Mouse (Mus musculus) midbrain, postnatal 0 days (tissue): Measurements from ENCODE around the gene Hbb-y. TPM values are rescaled to one million over a fixed set of nuclear protein-coding genes. Genes with fewer than 3 reads are reported as not detected.

ENCODE experiments used
- ATAC-seq: fragments of 200-750 bp; cut with Nextera tagmentation; 2 replicates; pipeline ENCODE4 v1.8.0; 2017; ENCODE audit warnings: moderate number of reproducible peaks, mild to moderate bottlenecking, moderate TSS enrichment, moderate library complexity; ENCODE audit not compliant: low FRiP score
- DNase-seq: peaks from one replicate; pipeline ENCODE4 v3.0.0-alpha.2; 2015; ENCODE audit warnings: low spot score
- H3K27ac ChIP-seq: fragments of 300-500 bp; sonication (generic); 2 replicates; pipeline ENCODE4 v1.5.1; 2014; ENCODE audit warnings: low read depth, mild to moderate bottlenecking, low read length, mixed read lengths
- H3K27me3 ChIP-seq: fragments of 300-500 bp; sonication (generic); 2 replicates; pipeline ENCODE4 v1.6.1; 2014; ENCODE audit warnings: low read length, control low read depth, mixed read lengths; ENCODE audit not compliant: insufficient read depth
- H3K36me3 ChIP-seq: fragments of 300-500 bp; sonication (generic); 2 replicates; pipeline ENCODE4 v1.6.1; 2014; ENCODE audit warnings: low read length, control low read depth, mixed read lengths; ENCODE audit not compliant: insufficient read depth
- H3K4me1 ChIP-seq: fragments of 300-500 bp; sonication (generic); 2 replicates; pipeline ENCODE4 v1.6.1; 2014; ENCODE audit warnings: mild to moderate bottlenecking, control low read depth, antibody characterized with exemption, low read length, mixed read lengths; ENCODE audit not compliant: insufficient read depth
- H3K4me2 ChIP-seq: fragments of 300-500 bp; sonication (generic); 2 replicates; pipeline ENCODE4 v1.6.1; 2014; ENCODE audit warnings: low read depth, mild to moderate bottlenecking, low read length, mixed read lengths; ENCODE audit not compliant: poor library complexity, severe bottlenecking
- H3K4me3 ChIP-seq: fragments of 300-500 bp; sonication (generic); 2 replicates; pipeline ENCODE4 v1.5.1; 2014; ENCODE audit warnings: low read depth, mild to moderate bottlenecking, low read length, moderate library complexity
- H3K9ac ChIP-seq: fragments of 300-500 bp; sonication (generic); replicated peaks from 2 replicates; pipeline ENCODE4 v1.6.1; 2014; ENCODE audit warnings: mild to moderate bottlenecking, low read length, moderate library complexity, mixed read lengths; ENCODE audit not compliant: poor library complexity, severe bottlenecking
- H3K9me3 ChIP-seq: fragments of 300-500 bp; sonication (generic); 2 replicates; pipeline ENCODE4 v1.6.1; 2016; ENCODE audit warnings: low read length, control low read depth
- CTCF ChIP-seq: IDR thresholded peaks from 2 replicates; pipeline ENCODE4 v1.5.1; 2016; ENCODE audit warnings: antibody characterized with exemption, mild to moderate bottlenecking
- WGBS: fragments of 180-500 bp; shearing (Covaris S2); extraction: QIAGEN DNeasy Blood & Tissue Kit; methylation state at CpG from one replicate; pipeline ENCODE4 v1.1.7; 2014; 5-methylcytosine and 5-hydroxymethylcytosine counted together
- polyA plus RNA-seq: library from polyadenylated mRNA; unstranded; fragments of >200 nt; fragmentation: Nextera tagmentation; extraction: Ambion mirVana; gene quantifications from 2 replicates; pipeline ENCODE4 v1.2.1, GENCODE M21; 2015
- total RNA-seq: library from RNA; depleted of rRNA; stranded (reverse); fragments of >200 nt; gene quantifications from 2 replicates; pipeline ENCODE4 v1.2.3, GENCODE M21; 2014; rRNA removed

The Hbb-y gene
- total and polyA plus RNA-seq, 2 experiments from 2014 or later: 1.1 TPM; not detected in 1

- Histone ChIP-seq H3K27me3 (no peaks in the 10 kb centered on the region), H3K27ac (no peak overlapping the region), H3K9ac (no peak overlapping the region), H3K4me1 (no peaks in the 10 kb centered on the region), H3K36me3 (no peaks in the 10 kb centered on the region), H3K4me3 (no peak overlapping the region), H3K9me3 (no peaks in the 10 kb centered on the region), H3K4me2 (no peak overlapping the region)
- peak; percentile 70 for TF ChIP-seq CTCF
- WGBS: 63% methylated on average over 1 of the region's 1 CpGs
- ATAC-seq (no peak), DNase-seq (peak; percentile 64)
Measured at GRCm38 (mm10) chr7:103806856-103807255, 46.2 kb downstream of the Hbb-y start.

Other genes with a start within 250 kb of the Hbb-y start
Only the 30 nearest of the 31 such genes appear.
- gene Olfr622, start 210.5 kb downstream of the Hbb-y start, total RNA-seq: not detected in 2 replicates
- gene Olfr622, start 210.5 kb downstream of the Hbb-y start, polyA plus RNA-seq: not detected in 2 replicates
- gene Olfr623, start 189.5 kb downstream of the Hbb-y start, total RNA-seq: not detected in 2 replicates
- gene Olfr623, start 189.5 kb downstream of the Hbb-y start, polyA plus RNA-seq: not detected in 2 replicates
- gene Olfr624, start 182.0 kb downstream of the Hbb-y start, total RNA-seq: not detected in 2 replicates
- gene Olfr624, start 182.0 kb downstream of the Hbb-y start, polyA plus RNA-seq: not detected in 2 replicates
- gene Olfr625-ps1, start 170.5 kb downstream of the Hbb-y start, total RNA-seq: not detected in 2 replicates
- not detected in 2 replicates for gene Olfr625-ps1, start 170.5 kb downstream of the Hbb-y start, polyA plus RNA-seq
- gene Olfr243, start 138.5 kb downstream of the Hbb-y start, total RNA-seq: not detected in 2 replicates
- not detected in 2 replicates for gene Olfr243, start 138.5 kb downstream of the Hbb-y start, polyA plus RNA-seq
- not detected in 2 replicates for gene Olfr628, start 122.8 kb downstream of the Hbb-y start, total RNA-seq
- gene Olfr628, start 122.8 kb downstream of the Hbb-y start, polyA plus RNA-seq: not detected in 2 replicates
- gene Olfr629, start 108.3 kb downstream of the Hbb-y start, total RNA-seq: not detected in 2 replicates
- gene Olfr629, start 108.3 kb downstream of the Hbb-y start, polyA plus RNA-seq: not detected in 2 replicates
- not detected in 2 replicates for gene Olfr630, start 95.9 kb downstream of the Hbb-y start, total RNA-seq
- not detected in 2 replicates for gene Olfr630, start 95.9 kb downstream of the Hbb-y start, polyA plus RNA-seq
- gene Olfr69, start 81.6 kb downstream of the Hbb-y start, total RNA-seq: not detected in 2 replicates
- not detected in 2 replicates for gene Olfr69, start 81.6 kb downstream of the Hbb-y start, polyA plus RNA-seq
- not detected in 2 replicates for gene Olfr68, start 73.5 kb downstream of the Hbb-y start, total RNA-seq
- gene Olfr68, start 73.5 kb downstream of the Hbb-y start, polyA plus RNA-seq: not detected in 2 replicates
- not detected in 2 replicates for gene Olfr67, start 61.4 kb downstream of the Hbb-y start, total RNA-seq
- not detected in 2 replicates for gene Olfr67, start 61.4 kb downstream of the Hbb-y start, polyA plus RNA-seq
- gene Hbb-bt, start 39.2 kb downstream of the Hbb-y start, total RNA-seq: 140 and 223 TPM in 2 replicates
- gene Hbb-bt, start 39.2 kb downstream of the Hbb-y start, polyA plus RNA-seq: 153 and 165 TPM in 2 replicates
- 1,016 and 1,022 TPM in 2 replicates for gene Hbb-bs, start 25.1 kb downstream of the Hbb-y start, total RNA-seq
- 709 and 771 TPM in 2 replicates for gene Hbb-bs, start 25.1 kb downstream of the Hbb-y start, polyA plus RNA-seq
- gene Hbb-bh2, start 12.7 kb downstream of the Hbb-y start, total RNA-seq: not detected in 2 replicates
- gene Hbb-bh2, start 12.7 kb downstream of the Hbb-y start, polyA plus RNA-seq: not detected in 2 replicates
- not detected in 2 replicates for gene Hbb-bh1, start 10.1 kb downstream of the Hbb-y start, total RNA-seq
- not detected in 2 replicates for gene Hbb-bh1, start 10.1 kb downstream of the Hbb-y start, polyA plus RNA-seq
- not detected in 2 replicates for gene Olfr66, start 33.0 kb upstream of the Hbb-y start, total RNA-seq
- not detected in 2 replicates for gene Olfr66, start 33.0 kb upstream of the Hbb-y start, polyA plus RNA-seq
- gene Olfr64, start 41.3 kb upstream of the Hbb-y start, total RNA-seq: 0.05 TPM in 1 of 2 replicates, not detected in the other
- gene Olfr64, start 41.3 kb upstream of the Hbb-y start, polyA plus RNA-seq: not detected in 2 replicates
- gene Olfr65, start 50.3 kb upstream of the Hbb-y start, total RNA-seq: not detected in 2 replicates
- gene Olfr65, start 50.3 kb upstream of the Hbb-y start, polyA plus RNA-seq: not detected in 2 replicates
- gene Olfr631, start 75.6 kb upstream of the Hbb-y start, total RNA-seq: not detected in 2 replicates
- gene Olfr631, start 75.6 kb upstream of the Hbb-y start, polyA plus RNA-seq: not detected in 2 replicates
- gene Olfr632, start 81.1 kb upstream of the Hbb-y start, total RNA-seq: not detected in 2 replicates
- not detected in 2 replicates for gene Olfr632, start 81.1 kb upstream of the Hbb-y start, polyA plus RNA-seq
- not detected in 2 replicates for gene Olfr633, start 91.2 kb upstream of the Hbb-y start, total RNA-seq
- not detected in 2 replicates for gene Olfr633, start 91.2 kb upstream of the Hbb-y start, polyA plus RNA-seq
- gene Olfr635, start 117.9 kb upstream of the Hbb-y start, total RNA-seq: not detected in 2 replicates
- 0.01 TPM in 1 of 2 replicates, not detected in the other for gene Olfr635, start 117.9 kb upstream of the Hbb-y start, polyA plus RNA-seq
- not detected in 2 replicates for gene Olfr638, start 145.5 kb upstream of the Hbb-y start, total RNA-seq
- gene Olfr638, start 145.5 kb upstream of the Hbb-y start, polyA plus RNA-seq: not detected in 2 replicates
- gene Olfr639, start 164.1 kb upstream of the Hbb-y start, total RNA-seq: 0.14 TPM in 1 of 2 replicates, not detected in the other
- not detected in 2 replicates for gene Olfr639, start 164.1 kb upstream of the Hbb-y start, polyA plus RNA-seq
- gene Olfr640, start 172.4 kb upstream of the Hbb-y start, total RNA-seq: 0.11 TPM in 1 of 2 replicates, not detected in the other
- gene Olfr640, start 172.4 kb upstream of the Hbb-y start, polyA plus RNA-seq: 0.06 TPM in 1 of 2 replicates, not detected in the other
- gene Olfr641, start 182.2 kb upstream of the Hbb-y start, total RNA-seq: not detected in 2 replicates
- not detected in 2 replicates for gene Olfr641, start 182.2 kb upstream of the Hbb-y start, polyA plus RNA-seq
- gene Olfr642, start 199.4 kb upstream of the Hbb-y start, total RNA-seq: not detected in 2 replicates
- not detected in 2 replicates for gene Olfr642, start 199.4 kb upstream of the Hbb-y start, polyA plus RNA-seq
- gene 4930516K23Rik, start 208.2 kb upstream of the Hbb-y start, total RNA-seq: not detected in 2 replicates
- not detected in 2 replicates for gene 4930516K23Rik, start 208.2 kb upstream of the Hbb-y start, polyA plus RNA-seq
- not detected in 2 replicates for gene Olfr644, start 218.7 kb upstream of the Hbb-y start, total RNA-seq
- gene Olfr644, start 218.7 kb upstream of the Hbb-y start, polyA plus RNA-seq: not detected in 2 replicates
- not detected in 2 replicates for gene Olfr645, start 232.2 kb upstream of the Hbb-y start, total RNA-seq
- not detected in 2 replicates for gene Olfr645, start 232.2 kb upstream of the Hbb-y start, polyA plus RNA-seq